Mouse (Mus musculus) E14TG2a.4 (cell line): Measurements from ENCODE around the gene Xpo4.

Experiments
- CTCF ChIP-seq: conservative IDR thresholded peaks from 2 replicates; pipeline ENCODE4 v1.5.1; 2014; ENCODE audit warnings: low read length
- NANOG ChIP-seq: IDR thresholded peaks from 2 replicates; pipeline ENCODE4 v1.6.1; 2014; ENCODE audit warnings: borderline replicate concordance, low read length, mixed read lengths

GRCm38 (mm10) chr14:57649501-57649900, 15.7 kb downstream of the Xpo4 start:
- no peak for TF ChIP-seq CTCF
- no peak for TF ChIP-seq NANOG
